22 mouse cellular contexts compared by ENCODE assay signal in genomic region chr8:91878886-91879285, GRCm38 (mm10).
DNase-seq lines count a peak whose midpoint lies in the region; ATAC-seq and TF ChIP-seq lines count a peak whose summit lies in the region.
"Had no signal": no experiment of that assay in that cellular context is flagged by ENCODE, and none has a peak within 500 bp of the region (broad histone marks: within the 10 kb centered on the region; RNA-seq: fewer than 3 reads in every experiment).

No protein-coding gene starts in this region.

- 66% methylated on average over 5 of the region's 5 CpGs for WGBS in kidney, embryonic 15.5 days
- 88% methylated on average over 5 of the region's 5 CpGs for WGBS in thymus, adult 2 months

- H3K27me3 ChIP-seq in kidney, embryonic 15.5 days: peaks cover 100% of the 10 kb centered on the region
- no peaks in the 10 kb centered on the region for H3K27me3 ChIP-seq in thymus, adult 2 months (ENCODE audit: control insufficient read depth, insufficient read depth, low read length)

- H3K4me3 ChIP-seq in kidney, embryonic 15.5 days (replicated peaks): no peak overlapping the region
- H3K4me3 ChIP-seq in thymus, adult 2 months (ENCODE audit: control insufficient read depth, insufficient read depth, low read length): no peak overlapping the region
- H3K4me3 ChIP-seq: embryonic facial prominence, embryonic 13.5 days; forebrain, embryonic 12.5 days; heart, adult 2 months; heart, embryonic 15.5 days; hindbrain, embryonic 13.5 days had no signal

- H3K4me1 ChIP-seq in kidney, embryonic 15.5 days: peaks cover 5% of the 10 kb centered on the region; the same call in 1 of the 2 replicates
- H3K4me1 ChIP-seq in thymus, adult 2 months (replicated peaks; ENCODE audit: control insufficient read depth, insufficient read depth, low read length): no peaks in the 10 kb centered on the region
- H3K4me1 ChIP-seq: heart, embryonic 15.5 days had no signal

- H3K9me3 ChIP-seq in kidney, embryonic 15.5 days (replicated peaks): no peaks in the 10 kb centered on the region
- H3K9me3 ChIP-seq: embryonic facial prominence, embryonic 13.5 days; forebrain, embryonic 12.5 days; heart, embryonic 15.5 days; hindbrain, embryonic 13.5 days had no signal

- no peak for TF ChIP-seq CTCF in thymus, adult 2 months (IDR thresholded peaks at IDR 0.05; ENCODE audit: borderline replicate concordance, control insufficient read depth, extremely low read depth, insufficient read depth, low read length, poor library complexity)

- H3K4me2 ChIP-seq in kidney, embryonic 15.5 days: no peak overlapping the region
- H3K4me2 ChIP-seq: embryonic facial prominence, embryonic 13.5 days; forebrain, embryonic 12.5 days; heart, embryonic 11.5 days; heart, embryonic 15.5 days; hindbrain, embryonic 13.5 days had no signal

- TF ChIP-seq POLR2A in thymus, adult 2 months (IDR thresholded peaks at IDR 0.05; ENCODE audit: control insufficient read depth, extremely low read depth, insufficient read depth, low read length, poor library complexity): no peak

- no peak overlapping the region for H3K9ac ChIP-seq in kidney, embryonic 15.5 days
- H3K9ac ChIP-seq: embryonic facial prominence, embryonic 13.5 days; forebrain, embryonic 12.5 days; heart, embryonic 15.5 days; hindbrain, embryonic 13.5 days had no signal

- ATAC-seq in kidney, embryonic 15.5 days (replicated peaks; ENCODE audit: low FRiP score): no peak
- ATAC-seq: activated CD4-positive, CD25-positive, alpha-beta regulatory T cell, adult 4 months; forebrain, embryonic 16.5 days; hindbrain, postnatal 0 days; Patski had no signal

- H3K36me3 ChIP-seq in kidney, embryonic 15.5 days: no peaks in the 10 kb centered on the region
- H3K36me3 ChIP-seq in thymus, adult 2 months (ENCODE audit: control insufficient read depth, insufficient read depth, low read length): no peaks in the 10 kb centered on the region
- H3K36me3 ChIP-seq: embryonic facial prominence, embryonic 13.5 days; forebrain, embryonic 12.5 days; heart, embryonic 15.5 days; hindbrain, embryonic 13.5 days had no signal

- H3K27ac ChIP-seq in kidney, embryonic 15.5 days: no peak overlapping the region
- H3K27ac ChIP-seq in thymus, adult 2 months (ENCODE audit: control insufficient read depth, insufficient read depth, low read length): no peak overlapping the region
- H3K27ac ChIP-seq: embryonic facial prominence, embryonic 13.5 days; forebrain, embryonic 12.5 days; heart, adult 2 months; heart, embryonic 15.5 days; hindbrain, embryonic 13.5 days; hindbrain, postnatal 0 days had no signal

- peak; percentile 28 for DNase-seq in adrenal gland, adult 2 months
- no peak for DNase-seq in adrenal gland, postnatal 4 days (ENCODE audit: low spot score in 2 of 2)
- peak; percentile 15 for DNase-seq in kidney, adult 18-20 months
- DNase-seq in kidney, postnatal 10 days: peak; percentile 31
- no peak for DNase-seq in thymus, adult 2 months
- no peak for DNase-seq in spleen, postnatal 10 days (ENCODE audit: low spot score in 2 of 2)
- DNase-seq: cerebellum, adult 18-20 months; cerebellum, adult 9-11 months; cerebellum, postnatal 36 days; gastrocnemius, postnatal 14 days; heart, adult 2 months; heart, postnatal 14 days had no signal

Comparison
In these comparisons a context has a peak if more than half of its experiments do, and no peak if none do; other contexts are left out.
1. DNase-seq: peak in adrenal gland, adult 2 months (single experiment), kidney, adult 18-20 months (single experiment) and kidney, postnatal 10 days (single experiment); none in adrenal gland, postnatal 4 days (0 of 2), thymus, adult 2 months (single experiment) and spleen, postnatal 10 days (0 of 2).